Mouse (Mus musculus) G1E-ER4 (cell line): ENCODE measurements around the gene Mgat5b. TPM values are rescaled to one million over a fixed set of nuclear protein-coding genes. Genes with fewer than 3 reads are reported as not detected.

ENCODE experiments used
- GATA1 ChIP-seq: IDR thresholded peaks from one replicate; pipeline ENCODE4 v1.8.0; 2012; ENCODE audit warnings: low read length, inconsistent platforms
- polyA plus RNA-seq: library from polyadenylated mRNA; stranded (reverse); fragments of >175 nt; gene quantifications from 2 replicates; pipeline ENCODE4 v1.2.3, GENCODE M21; 2012

Mgat5b gene
- polyA plus RNA-seq, 1 experiment, result not detected

- no peak for TF ChIP-seq GATA1
These were observed 5.1 kb upstream of the Mgat5b start for GRCm38 (mm10) chr11:116913573-116913972.

GRCm38 (mm10) chr11:116914267-116914885 lies 4.3 kb upstream of the Mgat5b start:
- TF ChIP-seq GATA1, result no peak

GRCm38 (mm10) chr11:116915241-116915640 lies 3.4 kb upstream of the Mgat5b start:
- TF ChIP-seq GATA1, result no peak

GRCm38 (mm10) chr11:116917361-116917760 lies 1.3 kb upstream of the Mgat5b start:
- no peak for TF ChIP-seq GATA1

- TF ChIP-seq GATA1, result no peak
These were observed 740 bp downstream of the Mgat5b start for GRCm38 (mm10) chr11:116919186-116920020.

GRCm38 (mm10) chr11:116920746-116921145 lies 2.1 kb downstream of the Mgat5b start:
- TF ChIP-seq GATA1, result no peak

GRCm38 (mm10) chr11:116922058-116922457 lies 3.4 kb downstream of the Mgat5b start:
- no peak for TF ChIP-seq GATA1

- TF ChIP-seq GATA1, result no peak
These were observed 9.4 kb downstream of the Mgat5b start for GRCm38 (mm10) chr11:116928031-116928430.

- TF ChIP-seq GATA1, result no peak
These were observed 16.2 kb downstream of the Mgat5b start for GRCm38 (mm10) chr11:116934862-116935261.

GRCm38 (mm10) chr11:116935354-116935753 lies 16.7 kb downstream of the Mgat5b start:
- TF ChIP-seq GATA1, result no peak

GRCm38 (mm10) chr11:116935917-116936316 lies 17.3 kb downstream of the Mgat5b start:
- TF ChIP-seq GATA1, result no peak

- TF ChIP-seq GATA1, result no peak
These were observed 18.5 kb downstream of the Mgat5b start for GRCm38 (mm10) chr11:116937141-116937540.

GRCm38 (mm10) chr11:116940088-116940855 lies 21.6 kb downstream of the Mgat5b start:
- TF ChIP-seq GATA1, result no peak

- TF ChIP-seq GATA1, result no peak
These were observed 25.7 kb downstream of the Mgat5b start for GRCm38 (mm10) chr11:116944346-116944745.

GRCm38 (mm10) chr11:116949832-116950231 lies 31.2 kb downstream of the Mgat5b start:
- TF ChIP-seq GATA1, result no peak

- no peak for TF ChIP-seq GATA1
These were observed 32.8 kb downstream of the Mgat5b start for GRCm38 (mm10) chr11:116951429-116951828.
